ENCODE assay signal across 8 mouse cellular contexts in the genomic region with DNA sequence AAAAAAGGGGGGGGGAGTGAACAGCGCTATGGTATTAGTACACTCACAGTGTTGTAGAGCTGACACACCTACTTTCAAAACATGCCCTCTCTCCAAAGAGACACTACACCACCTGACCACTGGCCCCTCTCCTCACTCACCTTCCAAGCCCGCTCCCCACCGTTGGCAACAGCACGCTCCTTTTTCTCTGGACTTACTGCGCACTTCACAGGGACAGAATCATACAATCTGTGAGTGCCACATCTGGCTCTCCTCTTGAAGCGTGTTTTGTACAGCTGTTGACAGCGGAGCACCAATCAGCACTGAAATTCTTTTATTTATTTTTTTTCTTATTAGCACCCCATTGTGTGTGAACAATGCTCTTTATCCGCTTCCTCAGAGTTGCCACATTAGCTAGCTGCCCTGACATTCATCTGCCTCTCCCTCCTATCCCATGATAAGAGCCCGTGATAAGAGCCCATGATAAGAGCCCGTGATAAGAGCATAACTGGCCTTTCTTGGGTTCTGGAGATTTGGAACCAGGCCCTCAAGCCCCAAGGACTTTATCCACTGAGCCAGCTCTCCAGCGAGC. TPM values are rescaled to one million over a fixed set of nuclear protein-coding genes. Genes with fewer than 3 reads are reported as not detected.
DNase-seq lines count a peak whose midpoint lies in the region; ATAC-seq and TF ChIP-seq lines count a peak whose summit lies in the region.

No protein-coding gene starts in this region.

- TF ChIP-seq POLR2A in brain, embryonic 14.5 days (IDR thresholded peaks at IDR 0.05; ENCODE audit: borderline replicate concordance, extremely low read depth, insufficient read depth, insufficient read length, poor library complexity, severe bottlenecking) = no peak

- H3K9ac ChIP-seq in forebrain, embryonic 16.5 days (replicated peaks; ENCODE audit: low read depth, low read length) = no peak overlapping the region
- H3K9ac ChIP-seq in hindbrain, embryonic 13.5 days = peak overlapping the region; percentile 39

- H3K4me2 ChIP-seq in forebrain, embryonic 16.5 days (ENCODE audit: low read length) = no peak overlapping the region; the same call in 1 of the 2 replicates
- peak overlapping the region; percentile 77 for H3K4me2 ChIP-seq in hindbrain, embryonic 13.5 days

- peaks cover 42% of the 10 kb centered on the region for H3K4me1 ChIP-seq in forebrain, embryonic 10.5 days
- peaks cover 23% of the 10 kb centered on the region for H3K4me1 ChIP-seq in forebrain, embryonic 16.5 days (replicated peaks; ENCODE audit: control insufficient read depth, insufficient read depth, low read length)
- H3K4me1 ChIP-seq in hindbrain, embryonic 13.5 days (replicated peaks) = peaks cover 28% of the 10 kb centered on the region
- H3K4me1 ChIP-seq in midbrain, embryonic 10.5 days = peaks cover 38% of the 10 kb centered on the region

- TF ChIP-seq CTCF in brain, embryonic 14.5 days (IDR thresholded peaks at IDR 0.05; ENCODE audit: borderline replicate concordance, extremely low read depth, insufficient read depth, insufficient read length) = no peak

- peak overlapping the region; percentile 57; the same call in 1 of the 2 replicates for H3K4me3 ChIP-seq in forebrain, embryonic 10.5 days
- no peak overlapping the region for H3K4me3 ChIP-seq in forebrain, embryonic 16.5 days (replicated peaks; ENCODE audit: low read length)
- peak overlapping the region; percentile 50 for H3K4me3 ChIP-seq in hindbrain, embryonic 13.5 days
- peak overlapping the region; percentile 20; the same call in 1 of the 2 replicates for H3K4me3 ChIP-seq in midbrain, embryonic 10.5 days

- WGBS in forebrain, embryonic 10.5 days = 40% methylated on average over 11 of the region's 11 CpGs
- 34% methylated on average over 11 of the region's 11 CpGs for WGBS in forebrain, embryonic 16.5 days
- 38% methylated on average over 11 of the region's 11 CpGs for WGBS in hindbrain, embryonic 13.5 days
- 46% methylated on average over 11 of the region's 11 CpGs for WGBS in midbrain, embryonic 10.5 days

- DNase-seq in forebrain, embryonic 10.5 days (ENCODE audit: extremely low spot score, low spot score) = no peak
- DNase-seq in brain, embryonic 14.5 days (ENCODE audit: low read depth) = peak; percentile 40
- peak; percentile 15 for DNase-seq in midbrain, embryonic 10.5 days (ENCODE audit: low spot score)
- no peak for DNase-seq in natural killer cell, adult 2 months (ENCODE audit: low spot score in 2 of 2)
- no peak for DNase-seq in kidney, adult 9 months
- DNase-seq in urinary bladder, postnatal 4 days (ENCODE audit: low spot score in 2 of 2) = no peak

- no peaks in the 10 kb centered on the region for H3K27me3 ChIP-seq in forebrain, embryonic 10.5 days (ENCODE audit: poor library complexity, severe bottlenecking)
- no peaks in the 10 kb centered on the region for H3K27me3 ChIP-seq in forebrain, embryonic 16.5 days (replicated peaks; ENCODE audit: control insufficient read depth, insufficient read depth, low read length)
- no peaks in the 10 kb centered on the region for H3K27me3 ChIP-seq in hindbrain, embryonic 13.5 days
- H3K27me3 ChIP-seq in midbrain, embryonic 10.5 days (ENCODE audit: low read depth, poor library complexity, severe bottlenecking) = peaks cover 15% of the 10 kb centered on the region

- ATAC-seq in forebrain, embryonic 16.5 days = no peak
- no peak for ATAC-seq in hindbrain, embryonic 13.5 days (ENCODE audit: low FRiP score)

- no peaks in the 10 kb centered on the region for H3K36me3 ChIP-seq in forebrain, embryonic 10.5 days (replicated peaks)
- no peaks in the 10 kb centered on the region for H3K36me3 ChIP-seq in forebrain, embryonic 16.5 days (ENCODE audit: control insufficient read depth, insufficient read depth)
- no peaks in the 10 kb centered on the region for H3K36me3 ChIP-seq in hindbrain, embryonic 13.5 days
- H3K36me3 ChIP-seq in midbrain, embryonic 10.5 days = no peaks in the 10 kb centered on the region

- no peak overlapping the region for H3K27ac ChIP-seq in forebrain, embryonic 10.5 days
- no peak overlapping the region for H3K27ac ChIP-seq in forebrain, embryonic 16.5 days (ENCODE audit: low read length)
- H3K27ac ChIP-seq in hindbrain, embryonic 13.5 days = no peak overlapping the region
- H3K27ac ChIP-seq in midbrain, embryonic 10.5 days (replicated peaks) = no peak overlapping the region

- H3K9me3 ChIP-seq in forebrain, embryonic 10.5 days = no peaks in the 10 kb centered on the region
- no peaks in the 10 kb centered on the region for H3K9me3 ChIP-seq in forebrain, embryonic 16.5 days (ENCODE audit: control insufficient read depth, low read length)
- H3K9me3 ChIP-seq in hindbrain, embryonic 13.5 days = no peaks in the 10 kb centered on the region
- H3K9me3 ChIP-seq in midbrain, embryonic 10.5 days (replicated peaks) = no peaks in the 10 kb centered on the region

RNA-seq across cellular contexts. Expression of a gene that starts 43.4 kb away (rescaled TPM):
- polyA plus RNA-seq in forebrain, embryonic 10.5 days (2016; fragmentation: Nextera tagmentation; extraction: Ambion mirVana) = 0.22 and 0.59 TPM in 2 replicates
- polyA plus RNA-seq in forebrain, embryonic 16.5 days (2015; fragmentation: Nextera tagmentation; extraction: Ambion mirVana) = 1.8 and 2.1 TPM in 2 replicates
- 3.1 and 3.5 TPM in 2 replicates for polyA plus RNA-seq in brain, embryonic 14.5 days (2012; rRNA removed)
- 3.5 and 4.4 TPM in 2 replicates for polyA plus RNA-seq in hindbrain, embryonic 13.5 days (2015; fragmentation: Nextera tagmentation; extraction: Ambion mirVana)
- 0.17 and 0.30 TPM in 2 replicates for polyA plus RNA-seq in midbrain, embryonic 10.5 days (2016; fragmentation: Nextera tagmentation; extraction: Ambion mirVana)

RNA-seq across cellular contexts. Expression of a gene that starts 47.0 kb away (rescaled TPM):
- 369 and 403 TPM in 2 replicates for polyA plus RNA-seq in forebrain, embryonic 10.5 days (2016; fragmentation: Nextera tagmentation; extraction: Ambion mirVana)
- 290 and 318 TPM in 2 replicates for polyA plus RNA-seq in forebrain, embryonic 16.5 days (2015; fragmentation: Nextera tagmentation; extraction: Ambion mirVana)
- polyA plus RNA-seq in brain, embryonic 14.5 days (2012; rRNA removed) = 346 and 452 TPM in 2 replicates
- 246 and 249 TPM in 2 replicates for polyA plus RNA-seq in hindbrain, embryonic 13.5 days (2015; fragmentation: Nextera tagmentation; extraction: Ambion mirVana)
- polyA plus RNA-seq in midbrain, embryonic 10.5 days (2016; fragmentation: Nextera tagmentation; extraction: Ambion mirVana) = 326 and 382 TPM in 2 replicates

RNA-seq across cellular contexts. Expression of a gene that starts 54.2 kb away (rescaled TPM):
- polyA plus RNA-seq in forebrain, embryonic 10.5 days (2016; fragmentation: Nextera tagmentation; extraction: Ambion mirVana) = 0.14 and 0.16 TPM in 2 replicates
- polyA plus RNA-seq in forebrain, embryonic 16.5 days (2015; fragmentation: Nextera tagmentation; extraction: Ambion mirVana) = not detected in 2 replicates
- polyA plus RNA-seq in brain, embryonic 14.5 days (2012; rRNA removed) = 0.19 and 0.26 TPM in 2 replicates
- 0.13 and 0.34 TPM in 2 replicates for polyA plus RNA-seq in hindbrain, embryonic 13.5 days (2015; fragmentation: Nextera tagmentation; extraction: Ambion mirVana)
- polyA plus RNA-seq in midbrain, embryonic 10.5 days (2016; fragmentation: Nextera tagmentation; extraction: Ambion mirVana) = 0.15 TPM in 1 of 2 replicates, not detected in the other

Comparison
In these comparisons a context has a peak if more than half of its experiments do, and no peak if none do; other contexts are left out.
1. DNase-seq: peak in brain, embryonic 14.5 days (single experiment) and midbrain, embryonic 10.5 days (single experiment); none in forebrain, embryonic 10.5 days (single experiment), natural killer cell, adult 2 months (0 of 2), kidney, adult 9 months (single experiment) and urinary bladder, postnatal 4 days (0 of 2).